Mouse (Mus musculus): ENCODE measurements around the gene Dap.

Dap gene

GRCm38 (mm10) chr15:31224135-31224761 lies at the start of gene Dap:
Dap (plus strand) TSS chr15:31224314.
- CTCF ChIA-PET: no interaction called here

GRCm38 (mm10) chr15:31176566-31176965 lies 47.5 kb upstream of the Dap start:
- CTCF ChIA-PET: no interaction called here

GRCm38 (mm10) chr15:31184651-31185443 lies 39.3 kb upstream of the Dap start:
- CTCF ChIA-PET: interaction anchor here (0.6 to 0.8 kb wide), 3 partner anchors 55 to 1127 kb away, joined by 3 to 4 read pairs (median 3); no protein-coding TSS in a partner anchor

- CTCF ChIA-PET: interaction anchor here (0.6 kb wide), 1 partner anchor 1127 kb away, joined by 3 read pairs; no protein-coding TSS in a partner anchor
Observed at GRCm38 (mm10) chr15:31185506-31185905, 38.6 kb upstream of the Dap start.

- CTCF ChIA-PET: no interaction called here
Observed at GRCm38 (mm10) chr15:31186371-31186901, 37.7 kb upstream of the Dap start.

- CTCF ChIA-PET: no interaction called here
Observed at GRCm38 (mm10) chr15:31192563-31192962, 31.6 kb upstream of the Dap start.

- CTCF ChIA-PET: no interaction called here
Observed at GRCm38 (mm10) chr15:31195776-31196175, 28.3 kb upstream of the Dap start.

GRCm38 (mm10) chr15:31207346-31208093 lies 16.6 kb upstream of the Dap start:
- CTCF ChIA-PET: no interaction called here

- CTCF ChIA-PET: no interaction called here
Observed at GRCm38 (mm10) chr15:31211910-31212309, 12.2 kb upstream of the Dap start.

GRCm38 (mm10) chr15:31213619-31214270 lies 10.4 kb upstream of the Dap start:
- CTCF ChIA-PET: interaction anchor here (0.6 kb wide), 1 partner anchor 104 kb away, joined by 4 read pairs; no protein-coding TSS in a partner anchor

GRCm38 (mm10) chr15:31222216-31222615 lies 1.9 kb upstream of the Dap start:
- CTCF ChIA-PET: no interaction called here

- CTCF ChIA-PET: no interaction called here
Observed at GRCm38 (mm10) chr15:31223596-31224134, 449 bp upstream of the Dap start.

- CTCF ChIA-PET: no interaction called here
Observed at GRCm38 (mm10) chr15:31224806-31225642, 910 bp downstream of the Dap start.

- CTCF ChIA-PET: no interaction called here
Observed at GRCm38 (mm10) chr15:31225643-31226325, 1.7 kb downstream of the Dap start.

GRCm38 (mm10) chr15:31226464-31226863 lies 2.4 kb downstream of the Dap start:
- CTCF ChIA-PET: no interaction called here

- CTCF ChIA-PET: no interaction called here
Observed at GRCm38 (mm10) chr15:31227793-31228192, 3.7 kb downstream of the Dap start.

- CTCF ChIA-PET: no interaction called here
Observed at GRCm38 (mm10) chr15:31233006-31233405, 8.9 kb downstream of the Dap start.

GRCm38 (mm10) chr15:31235794-31236548 lies 11.9 kb downstream of the Dap start:
- CTCF ChIA-PET: no interaction called here

GRCm38 (mm10) chr15:31236549-31236907 lies 12.4 kb downstream of the Dap start:
- CTCF ChIA-PET: no interaction called here

Measured in spleen, embryonic (tissue).